Mouse (Mus musculus) liver, adult (tissue): Measurements from ENCODE around the gene 2700081O15Rik.

Experiments used
- GATA4 ChIP-seq: IDR thresholded peaks from 2 replicates; pipeline ENCODE4 v1.6.1; 2014; ENCODE audit warnings: mild to moderate bottlenecking, low read length; ENCODE audit not compliant: insufficient replicate concordance

2700081O15Rik gene

DNA sequence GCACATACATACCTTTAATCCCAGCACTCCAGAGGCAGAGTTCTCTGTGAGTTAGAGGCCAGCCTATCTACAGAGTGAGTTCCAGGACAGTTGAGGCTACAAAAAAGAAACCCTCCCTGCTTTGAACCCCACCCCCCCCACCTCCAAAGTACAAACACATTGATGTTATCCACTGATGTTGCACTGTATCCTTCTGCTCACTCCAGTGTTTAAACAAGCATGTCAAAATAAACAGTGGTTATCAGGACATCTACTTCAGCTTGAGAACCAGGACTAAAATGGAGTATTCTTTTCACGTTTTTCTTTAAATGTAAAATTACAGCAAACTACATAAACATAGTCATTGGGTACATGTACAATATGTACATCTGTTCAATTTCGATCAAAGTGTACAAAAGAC is 27.7 kb downstream of the 2700081O15Rik start:
- no peak for TF ChIP-seq GATA4

DNA sequence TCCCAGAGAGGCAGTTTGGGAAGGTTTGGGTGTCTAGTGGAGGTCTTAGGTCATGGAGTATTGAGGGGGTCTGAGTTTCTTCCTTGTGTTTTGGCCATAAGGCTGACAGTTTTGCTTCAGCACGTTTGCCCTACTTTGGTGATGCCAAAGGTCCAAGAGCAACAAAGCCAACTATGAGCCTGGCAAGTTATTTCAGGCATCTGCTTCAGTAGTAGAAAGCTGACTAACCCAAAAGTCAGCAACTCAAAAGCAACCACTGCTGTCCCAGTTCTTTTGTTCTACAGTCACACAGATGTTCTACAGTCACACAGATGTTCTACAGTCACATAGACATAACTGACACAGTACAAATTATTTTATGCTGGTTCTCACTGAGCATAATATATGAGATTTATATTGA is 28.2 kb downstream of the 2700081O15Rik start:
- no peak for TF ChIP-seq GATA4

DNA sequence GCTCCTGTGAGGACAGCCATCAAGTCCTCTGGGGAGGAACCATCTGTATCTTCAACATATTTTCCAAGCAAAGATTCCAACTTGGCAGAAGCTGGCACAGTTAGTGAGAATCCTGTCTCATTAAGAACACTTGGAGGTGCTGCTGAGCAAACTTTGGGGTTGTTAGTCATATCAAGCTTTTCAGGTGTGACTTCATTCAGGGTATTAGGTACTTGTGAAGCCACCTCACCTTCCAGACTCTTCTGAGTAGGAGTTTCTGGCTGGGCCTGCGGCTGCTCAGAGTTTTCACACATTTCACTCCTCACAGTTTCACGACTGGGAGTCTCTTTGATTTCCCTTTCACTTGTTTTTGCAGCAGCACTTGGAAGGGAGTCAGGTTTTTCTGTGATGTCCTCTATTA is 39.4 kb downstream of the 2700081O15Rik start:
- TF ChIP-seq GATA4 = no peak

DNA sequence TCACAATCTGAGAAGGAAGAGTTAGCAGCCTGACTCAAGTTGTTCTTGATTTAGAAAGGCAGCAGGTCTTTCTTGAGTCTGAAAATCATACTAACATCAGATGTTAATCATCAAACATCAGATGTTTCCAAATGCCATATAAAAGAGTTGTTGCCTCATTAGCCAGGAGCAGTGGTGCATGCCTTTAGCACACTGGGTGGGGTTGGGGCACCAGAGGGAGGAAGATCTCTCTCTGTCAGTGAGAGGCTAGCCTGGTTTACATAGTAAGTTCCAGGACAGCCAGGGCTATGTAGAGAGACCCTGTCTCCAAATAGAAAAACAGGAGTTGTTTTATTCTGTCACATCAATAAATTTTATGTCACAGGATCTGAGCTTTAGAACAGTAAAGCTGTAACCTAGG is 41.5 kb downstream of the 2700081O15Rik start:
- no peak for TF ChIP-seq GATA4

DNA sequence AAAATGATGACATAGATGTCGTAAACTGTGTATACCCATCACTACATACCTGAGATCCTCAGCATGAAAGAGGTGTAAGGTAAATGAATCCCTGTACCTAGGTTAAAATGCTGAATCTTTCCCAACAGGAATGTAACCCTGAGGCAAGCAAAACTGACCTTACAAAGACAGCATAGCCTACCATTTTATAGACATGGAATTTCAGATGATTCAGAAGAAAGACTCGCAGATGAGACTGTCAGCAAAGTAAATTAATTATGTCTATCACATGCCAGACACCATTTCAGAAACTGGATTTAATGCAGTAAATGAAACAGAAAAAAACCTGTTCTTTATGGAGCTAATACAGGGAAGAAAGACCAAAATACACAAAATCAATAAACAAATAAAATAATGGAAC is 41.9 kb downstream of the 2700081O15Rik start:
- no peak for TF ChIP-seq GATA4

DNA sequence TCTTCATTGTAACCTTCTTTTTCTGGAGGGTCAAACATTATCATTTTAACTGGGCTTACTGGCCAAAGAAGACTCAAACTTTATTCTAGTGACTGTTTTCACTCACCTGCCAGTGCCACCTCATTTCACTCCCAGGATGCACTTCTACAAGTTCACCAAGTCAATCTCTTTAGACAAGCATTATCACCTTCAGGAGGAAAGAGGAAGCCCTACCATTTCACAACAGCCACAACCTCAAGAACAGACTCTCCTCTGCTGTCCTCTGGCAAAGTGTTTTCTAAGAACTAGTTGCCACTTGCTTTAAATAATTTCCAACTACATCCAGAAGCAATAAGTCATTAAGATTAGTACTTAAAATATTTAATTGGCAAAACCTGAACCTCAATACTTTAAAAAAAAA is 50.5 kb downstream of the 2700081O15Rik start:
- no peak for TF ChIP-seq GATA4

DNA sequence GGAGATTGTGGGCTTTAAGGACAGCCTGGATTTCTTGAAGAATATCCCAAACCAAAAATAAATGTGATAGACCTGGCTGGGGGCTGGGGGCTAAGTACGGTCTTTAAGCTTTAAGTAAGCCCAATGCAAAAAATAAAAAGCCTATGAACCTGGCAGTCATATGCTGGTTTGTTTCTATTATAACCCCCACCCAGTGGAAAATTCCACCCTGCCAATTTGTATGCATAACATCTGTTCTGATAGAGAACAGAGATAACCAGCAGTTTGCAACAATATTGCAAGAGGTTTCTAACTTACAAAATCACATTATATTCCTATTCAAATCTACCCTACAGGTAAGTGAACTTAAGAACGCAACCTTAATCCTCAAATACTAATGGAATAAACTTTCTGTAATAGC is 53.2 kb downstream of the 2700081O15Rik start:
- TF ChIP-seq GATA4 = no peak
